Mouse (Mus musculus): ENCODE results near the gene Mical2. TPM values are rescaled to one million over a fixed set of nuclear protein-coding genes. Genes with fewer than 3 reads are reported as not detected.

Mical2 gene
- polyA plus RNA-seq, 1 experiment, result 173 TPM

- DNase-seq, result peak; percentile 55 to 62
- no peak overlapping the region for H3K27ac ChIP-seq (ENCODE audit: insufficient read depth, low read length)
- TF ChIP-seq POLR2A (IDR thresholded peaks at IDR 0.05; ENCODE audit: borderline replicate concordance, insufficient read depth, low read length), result no peak
- no peak for TF ChIP-seq CTCF (IDR thresholded peaks at IDR 0.05; ENCODE audit: borderline replicate concordance, insufficient read depth, low read depth, low read length)
- 11% methylated on average over 7 of the region's 7 CpGs for WGBS
- H3K27me3 ChIP-seq (ENCODE audit: control insufficient read depth, insufficient read depth, low read length), result no peaks in the 10 kb centered on the region
- H3K4me3 ChIP-seq (replicated peaks; ENCODE audit: insufficient read depth, low read depth, low read length), result no peak overlapping the region
- H3K4me1 ChIP-seq (ENCODE audit: control insufficient read depth, insufficient read depth, low read length), result peaks cover 15% of the 10 kb centered on the region
Measured at GRCm38 (mm10) chr7:112354503-112354951, 128.9 kb downstream of the Mical2 start.

GRCm38 (mm10) chr7:112359594-112359993 is 133.9 kb downstream of the Mical2 start:
- TF ChIP-seq POLR2A (IDR thresholded peaks at IDR 0.05; ENCODE audit: borderline replicate concordance, insufficient read depth, low read length), result no peak
- no peak for TF ChIP-seq CTCF (IDR thresholded peaks at IDR 0.05; ENCODE audit: borderline replicate concordance, insufficient read depth, low read depth, low read length)
- no peaks in the 10 kb centered on the region for H3K27me3 ChIP-seq (ENCODE audit: control insufficient read depth, insufficient read depth, low read length)
- no peak overlapping the region for H3K4me3 ChIP-seq (replicated peaks; ENCODE audit: insufficient read depth, low read depth, low read length)
- WGBS, result 90% methylated on average over 3 of the region's 3 CpGs
- peaks cover under 1% of the 10 kb centered on the region for H3K4me1 ChIP-seq (ENCODE audit: control insufficient read depth, insufficient read depth, low read length)
- no peak overlapping the region for H3K27ac ChIP-seq (ENCODE audit: insufficient read depth, low read length)
- no peak for DNase-seq

DNA sequence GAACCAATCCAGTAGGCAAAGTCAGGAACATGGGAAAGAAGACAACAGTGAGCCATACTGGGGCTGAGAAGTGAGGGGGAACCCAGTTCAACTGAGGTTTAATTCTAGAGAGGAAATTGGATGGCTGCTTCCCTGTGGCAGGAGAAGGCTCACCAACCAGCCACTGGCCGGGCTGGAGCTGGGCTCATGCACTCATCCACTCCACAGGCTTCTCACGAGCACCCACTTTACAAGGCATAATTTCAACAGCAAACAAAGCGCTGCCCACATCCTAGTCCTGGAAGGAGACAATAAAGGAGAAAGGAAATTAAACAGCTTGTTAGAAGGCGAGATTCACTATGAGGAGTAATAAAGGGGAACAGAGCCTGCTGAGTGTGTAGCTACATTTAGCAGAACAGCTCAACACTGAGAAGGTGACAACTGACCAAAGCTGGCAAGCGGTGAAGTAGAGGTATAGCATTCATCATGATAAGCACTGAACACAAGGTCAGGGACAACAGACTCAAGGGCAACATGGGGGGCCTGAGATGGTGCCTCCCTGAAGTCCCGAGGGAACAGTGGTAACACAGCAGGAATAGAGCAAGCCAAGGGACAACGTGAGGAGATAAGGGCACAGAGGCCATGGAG is 137.0 kb downstream of the Mical2 start:
- no peak overlapping the region for H3K27ac ChIP-seq (ENCODE audit: insufficient read depth, low read length)
- no peaks in the 10 kb centered on the region for H3K27me3 ChIP-seq (ENCODE audit: control insufficient read depth, insufficient read depth, low read length)
- WGBS, result 83% methylated on average over 7 of the region's 7 CpGs

GRCm38 (mm10) chr7:112365864-112366263 is 140.2 kb downstream of the Mical2 start:
- DNase-seq, result no peak
- WGBS, result 91% methylated on average over 3 of the region's 3 CpGs
- H3K27ac ChIP-seq (ENCODE audit: insufficient read depth, low read length), result no peak overlapping the region
- TF ChIP-seq POLR2A (IDR thresholded peaks at IDR 0.05; ENCODE audit: borderline replicate concordance, insufficient read depth, low read length) (no peak), CTCF (IDR thresholded peaks at IDR 0.05; ENCODE audit: borderline replicate concordance, insufficient read depth, low read depth, low read length) (no peak)
- no peaks in the 10 kb centered on the region for H3K27me3 ChIP-seq (ENCODE audit: control insufficient read depth, insufficient read depth, low read length)
- no peak overlapping the region for H3K4me3 ChIP-seq (replicated peaks; ENCODE audit: insufficient read depth, low read depth, low read length)
- peaks cover 4% of the 10 kb centered on the region; the same call in 1 of the 2 replicates for H3K4me1 ChIP-seq (ENCODE audit: control insufficient read depth, insufficient read depth, low read length)

More for the DNA sequence above, 137.0 kb downstream of the Mical2 start:
- TF ChIP-seq CTCF (IDR thresholded peaks at IDR 0.05; ENCODE audit: borderline replicate concordance, insufficient read depth, low read depth, low read length), result no peak
- no peak for TF ChIP-seq POLR2A (IDR thresholded peaks at IDR 0.05; ENCODE audit: borderline replicate concordance, insufficient read depth, low read length)
- no peak overlapping the region for H3K4me3 ChIP-seq (replicated peaks; ENCODE audit: insufficient read depth, low read depth, low read length)
- H3K4me1 ChIP-seq (ENCODE audit: control insufficient read depth, insufficient read depth, low read length), result no peaks in the 10 kb centered on the region
- no peak for DNase-seq

- DNase-seq, result peak; percentile 81 to 88
- TF ChIP-seq CTCF (IDR thresholded peaks at IDR 0.05; ENCODE audit: borderline replicate concordance, insufficient read depth, low read depth, low read length) (peak; percentile 96), POLR2A (IDR thresholded peaks at IDR 0.05; ENCODE audit: borderline replicate concordance, insufficient read depth, low read length) (no peak)
- H3K27ac ChIP-seq (ENCODE audit: insufficient read depth, low read length), result no peak overlapping the region
- H3K4me3 ChIP-seq (replicated peaks; ENCODE audit: insufficient read depth, low read depth, low read length), result no peak overlapping the region
- peaks cover 4% of the 10 kb centered on the region; the same call in 1 of the 2 replicates for H3K4me1 ChIP-seq (ENCODE audit: control insufficient read depth, insufficient read depth, low read length)
- no peaks in the 10 kb centered on the region for H3K27me3 ChIP-seq (ENCODE audit: control insufficient read depth, insufficient read depth, low read length)
- 2% methylated on average over 2 of the region's 2 CpGs for WGBS
Measured at GRCm38 (mm10) chr7:112369046-112369445, 143.4 kb downstream of the Mical2 start.

- whole genome bisulfite sequencing, result 87% methylated on average over 3 of the region's 3 CpGs
- peaks cover 4% of the 10 kb centered on the region; the same call in 1 of the 2 replicates for H3K4me1 ChIP-seq (ENCODE audit: control insufficient read depth, insufficient read depth, low read length)
- no peak for DNase-seq
- H3K27me3 ChIP-seq (ENCODE audit: control insufficient read depth, insufficient read depth, low read length), result no peaks in the 10 kb centered on the region
- no peak overlapping the region for H3K4me3 ChIP-seq (replicated peaks; ENCODE audit: insufficient read depth, low read depth, low read length)
- no peak overlapping the region for H3K27ac ChIP-seq (ENCODE audit: insufficient read depth, low read length)
- TF ChIP-seq POLR2A (IDR thresholded peaks at IDR 0.05; ENCODE audit: borderline replicate concordance, insufficient read depth, low read length) (no peak), CTCF (IDR thresholded peaks at IDR 0.05; ENCODE audit: borderline replicate concordance, insufficient read depth, low read depth, low read length) (no peak)
Measured at GRCm38 (mm10) chr7:112369977-112370376, 144.3 kb downstream of the Mical2 start.

DNA sequence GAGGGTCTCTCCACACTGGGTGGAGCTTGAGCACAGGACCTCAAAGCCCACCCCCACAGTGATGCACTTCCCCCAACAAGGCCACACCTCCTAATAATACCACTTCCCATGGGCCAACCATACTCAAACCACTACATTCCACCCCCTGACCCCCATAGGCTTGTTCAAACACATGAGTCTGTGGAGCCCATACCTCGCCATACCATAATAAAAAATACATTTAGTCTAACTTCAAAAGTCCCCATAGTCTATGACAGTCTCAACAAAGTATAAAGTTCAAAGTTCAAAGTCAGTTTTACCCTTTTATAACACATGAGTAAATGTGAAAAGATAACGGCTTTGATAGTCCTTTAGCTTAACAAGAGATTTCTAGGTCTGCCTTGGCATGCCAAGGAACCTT is 145.7 kb downstream of the Mical2 start:
- Histone ChIP-seq H3K27ac (ENCODE audit: insufficient read depth, low read length) (no peak overlapping the region), H3K27me3 (ENCODE audit: control insufficient read depth, insufficient read depth, low read length) (no peaks in the 10 kb centered on the region), H3K4me1 (ENCODE audit: control insufficient read depth, insufficient read depth, low read length) (peaks cover 4% of the 10 kb centered on the region; the same call in 1 of the 2 replicates), H3K4me3 (replicated peaks; ENCODE audit: insufficient read depth, low read depth, low read length) (no peak overlapping the region)
- no peak for DNase-seq
- TF ChIP-seq POLR2A (IDR thresholded peaks at IDR 0.05; ENCODE audit: borderline replicate concordance, insufficient read depth, low read length), result no peak
- no peak for TF ChIP-seq CTCF (IDR thresholded peaks at IDR 0.05; ENCODE audit: borderline replicate concordance, insufficient read depth, low read depth, low read length)
- WGBS, result 88% methylated on average over 2 of the region's 2 CpGs

- Histone ChIP-seq H3K27ac (ENCODE audit: insufficient read depth, low read length) (no peak overlapping the region), H3K27me3 (ENCODE audit: control insufficient read depth, insufficient read depth, low read length) (no peaks in the 10 kb centered on the region), H3K4me1 (ENCODE audit: control insufficient read depth, insufficient read depth, low read length) (no peaks in the 10 kb centered on the region; the same call in 1 of the 2 replicates), H3K4me3 (replicated peaks; ENCODE audit: insufficient read depth, low read depth, low read length) (no peak overlapping the region)
- no peak for TF ChIP-seq POLR2A (IDR thresholded peaks at IDR 0.05; ENCODE audit: borderline replicate concordance, insufficient read depth, low read length)
- TF ChIP-seq CTCF (IDR thresholded peaks at IDR 0.05; ENCODE audit: borderline replicate concordance, insufficient read depth, low read depth, low read length), result no peak
- WGBS, result 84% methylated on average over 5 of the region's 5 CpGs
- DNase-seq, result no peak
Measured at GRCm38 (mm10) chr7:112374035-112374434, 148.4 kb downstream of the Mical2 start.
